ENCODE assay signal across 8 mouse cellular contexts in the genomic region with DNA sequence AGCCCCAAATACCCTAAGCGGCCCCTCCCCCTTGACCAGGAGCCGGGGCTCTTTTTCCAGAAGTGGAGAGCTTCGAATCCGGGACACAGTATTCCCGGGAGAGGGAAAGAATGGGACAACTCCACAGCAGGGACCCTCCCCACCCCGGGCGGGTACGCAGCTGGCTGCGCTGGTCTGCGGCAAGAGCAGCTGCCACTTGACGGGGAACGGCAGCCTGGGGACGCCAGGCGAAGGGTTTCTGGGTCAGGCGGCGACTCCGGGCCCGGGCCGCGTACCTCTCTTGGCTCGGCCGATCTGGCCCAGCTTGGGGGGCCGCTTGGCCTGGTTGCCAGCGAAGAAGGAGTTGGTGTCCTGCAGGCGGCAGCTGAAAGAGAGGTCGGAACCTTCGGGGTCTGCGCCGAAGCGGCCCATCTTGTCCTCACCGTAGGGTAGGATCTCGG. TPM values are rescaled to one million over a fixed set of nuclear protein-coding genes. Genes with fewer than 3 reads are reported as not detected.
DNase-seq lines count a peak whose midpoint lies in the region; ATAC-seq lines count a peak whose summit lies in the region.

No protein-coding gene starts in this region.

- peak; percentile 24 for DNase-seq in adrenal gland, postnatal 14 days
- DNase-seq in adrenal gland, postnatal 10 days: no peak
- DNase-seq in heart, postnatal 4 days: peak; percentile 36
- DNase-seq in midbrain, embryonic 11.5 days (ENCODE audit: low spot score, missing footprints): peak; percentile 92
- DNase-seq in left cerebral cortex, adult 9 months (ENCODE audit: low spot score in 2 of 2): no peak
- DNase-seq in cerebellum, adult 11 months: no peak

- under 1% methylated on average over 32 of the region's 32 CpGs for WGBS in midbrain, embryonic 11.5 days

- peak overlapping the region; percentile 85 for H3K9ac ChIP-seq in midbrain, embryonic 11.5 days (ENCODE audit: low read length)

- H3K4me3 ChIP-seq in megakaryocyte, embryonic 14.5 days (replicated peaks): peak overlapping the region; percentile 92
- peak overlapping the region; percentile 78 for H3K4me3 ChIP-seq in midbrain, embryonic 11.5 days (ENCODE audit: low read depth, low read length)

- 0 out of 2 replicates have a peak, but pooled peaks cover 2% of the 10 kb centered on the region for H3K9me3 ChIP-seq in megakaryocyte, embryonic 14.5 days
- no peaks in the 10 kb centered on the region for H3K9me3 ChIP-seq in midbrain, embryonic 11.5 days (ENCODE audit: control insufficient read depth, low read length)

- H3K27ac ChIP-seq in midbrain, embryonic 11.5 days (ENCODE audit: low read depth, low read length): peak overlapping the region; percentile 80

- ATAC-seq in megakaryocyte, adult 5-6 weeks (ENCODE audit: poor library complexity, severe bottlenecking): no peak
- peak; percentile 20 for ATAC-seq in midbrain, embryonic 11.5 days (ENCODE audit: low FRiP score)

- H3K27me3 ChIP-seq in megakaryocyte, embryonic 14.5 days (replicated peaks): peaks cover 53% of the 10 kb centered on the region
- peaks cover 3% of the 10 kb centered on the region; the same call in 1 of the 2 replicates for H3K27me3 ChIP-seq in midbrain, embryonic 11.5 days (ENCODE audit: control insufficient read depth, insufficient read depth, low read length)

- peaks cover 15% of the 10 kb centered on the region for H3K36me3 ChIP-seq in megakaryocyte, embryonic 14.5 days (replicated peaks; ENCODE audit: low read length)
- H3K36me3 ChIP-seq in midbrain, embryonic 11.5 days (ENCODE audit: control insufficient read depth, insufficient read depth, low read length): no peaks in the 10 kb centered on the region; the same call in 1 of the 2 replicates

- peaks cover 42% of the 10 kb centered on the region for H3K4me1 ChIP-seq in megakaryocyte, embryonic 14.5 days
- H3K4me1 ChIP-seq in midbrain, embryonic 11.5 days (ENCODE audit: control insufficient read depth, insufficient read depth, low read length): peaks cover 19% of the 10 kb centered on the region

- H3K4me2 ChIP-seq in midbrain, embryonic 11.5 days: peak overlapping the region; percentile 84

RNA-seq across cellular contexts. Expression of a gene that starts 0.3 kb away (rescaled TPM):
- total RNA-seq in adrenal gland, postnatal 14 days (2021): 31.7 and 50.9 TPM in 2 replicates
- total RNA-seq in adrenal gland, postnatal 10 days (2021): 10 to 100 TPM; 11.0 to 23.4 TPM
- 2.3 and 5.9 TPM in 2 replicates for polyA plus RNA-seq in megakaryocyte, embryonic 14.5 days (2012; ENCODE audit: insufficient read depth, low replicate concordance)
- total RNA-seq in megakaryocyte, adult 5-6 weeks (2015): 0.29 and 0.32 TPM in 2 replicates
- 0.95 TPM in 1 of 2 replicates, not detected in the other for total RNA-seq in megakaryocyte, adult 5-6 weeks (2017)
- 1 to 10 TPM; 2.0 TPM for total RNA-seq in heart, postnatal 4 days (2021)
- 4.9 and 5.2 TPM in 2 replicates for polyA plus RNA-seq in midbrain, embryonic 11.5 days (2014; fragmentation: Nextera tagmentation; extraction: Ambion mirVana)

RNA-seq across cellular contexts. Expression of a gene that starts 8.9 kb away (rescaled TPM):
- 12.1 and 13.2 TPM in 2 replicates for total RNA-seq in adrenal gland, postnatal 14 days (2021)
- 1 to 10 TPM; 7.5 to 9.1 TPM for total RNA-seq in adrenal gland, postnatal 10 days (2021)
- 0.48 TPM in 1 of 2 replicates, not detected in the other for polyA plus RNA-seq in megakaryocyte, embryonic 14.5 days (2012; ENCODE audit: insufficient read depth, low replicate concordance)
- total RNA-seq in megakaryocyte, adult 5-6 weeks (2015): not detected in 2 replicates
- total RNA-seq in megakaryocyte, adult 5-6 weeks (2017): not detected in 2 replicates
- 1 to 10 TPM in 1 of 2 experiments, under 1 TPM in 1; 0.93 to 1.4 TPM for total RNA-seq in heart, postnatal 4 days (2021)
- polyA plus RNA-seq in midbrain, embryonic 11.5 days (2014; fragmentation: Nextera tagmentation; extraction: Ambion mirVana): 2.5 and 4.0 TPM in 2 replicates

RNA-seq across cellular contexts. Expression of a gene that starts 9.2 kb away (rescaled TPM):
- 23.0 and 24.2 TPM in 2 replicates for total RNA-seq in adrenal gland, postnatal 14 days (2021)
- total RNA-seq in adrenal gland, postnatal 10 days (2021): 10 to 100 TPM; 16.8 to 17.9 TPM
- 15.2 and 24.9 TPM in 2 replicates for polyA plus RNA-seq in megakaryocyte, embryonic 14.5 days (2012; ENCODE audit: insufficient read depth, low replicate concordance)
- total RNA-seq in megakaryocyte, adult 5-6 weeks (2015): 15.3 and 21.9 TPM in 2 replicates
- total RNA-seq in megakaryocyte, adult 5-6 weeks (2017): 7.4 and 10.7 TPM in 2 replicates
- total RNA-seq in heart, postnatal 4 days (2021): 10 to 100 TPM; 13.6 to 14.6 TPM
- 54.6 and 55.1 TPM in 2 replicates for polyA plus RNA-seq in midbrain, embryonic 11.5 days (2014; fragmentation: Nextera tagmentation; extraction: Ambion mirVana)

RNA-seq across cellular contexts. Expression of a gene that starts 9.4 kb away (rescaled TPM):
- total RNA-seq in adrenal gland, postnatal 14 days (2021): not detected in 2 replicates
- not detected for total RNA-seq in adrenal gland, postnatal 10 days (2021)
- polyA plus RNA-seq in megakaryocyte, embryonic 14.5 days (2012; ENCODE audit: insufficient read depth, low replicate concordance): not detected in 2 replicates
- not detected in 2 replicates for total RNA-seq in megakaryocyte, adult 5-6 weeks (2015)
- not detected in 2 replicates for total RNA-seq in megakaryocyte, adult 5-6 weeks (2017)
- not detected for total RNA-seq in heart, postnatal 4 days (2021)
- polyA plus RNA-seq in midbrain, embryonic 11.5 days (2014; fragmentation: Nextera tagmentation; extraction: Ambion mirVana): 0.50 TPM in 1 of 2 replicates, not detected in the other

RNA-seq across cellular contexts. Expression of a gene that starts 9.4 kb away (rescaled TPM):
- 8.7 and 10.8 TPM in 2 replicates for total RNA-seq in adrenal gland, postnatal 14 days (2021)
- total RNA-seq in adrenal gland, postnatal 10 days (2021): 10 to 100 TPM in 1 of 2 experiments, 1 to 10 TPM in 1; 9.3 to 10.7 TPM
- polyA plus RNA-seq in megakaryocyte, embryonic 14.5 days (2012; ENCODE audit: insufficient read depth, low replicate concordance): 5.4 and 20.7 TPM in 2 replicates
- total RNA-seq in megakaryocyte, adult 5-6 weeks (2015): 12.1 and 12.2 TPM in 2 replicates
- 1.9 and 3.7 TPM in 2 replicates for total RNA-seq in megakaryocyte, adult 5-6 weeks (2017)
- total RNA-seq in heart, postnatal 4 days (2021): 1 to 10 TPM; 5.2 to 5.4 TPM
- 25.6 and 26.6 TPM in 2 replicates for polyA plus RNA-seq in midbrain, embryonic 11.5 days (2014; fragmentation: Nextera tagmentation; extraction: Ambion mirVana)

Comparison
In these comparisons a context has a peak if more than half of its experiments do, and no peak if none do; other contexts are left out.
1. DNase-seq: peak in adrenal gland, postnatal 14 days (single experiment), heart, postnatal 4 days (single experiment) and midbrain, embryonic 11.5 days (single experiment); none in adrenal gland, postnatal 10 days (single experiment), left cerebral cortex, adult 9 months (0 of 2) and cerebellum, adult 11 months (single experiment).
2. RNA of a gene that starts 0.3 kb away (total RNA-seq): 31.7 to 50.9 TPM in adrenal gland, postnatal 14 days and 11.0 to 23.4 TPM in adrenal gland, postnatal 10 days; 2.0 TPM in heart, postnatal 4 days and 0.29 to 0.95 TPM in megakaryocyte, adult 5-6 weeks; every median in the first group is over 4 times any median in the second.